Mouse (Mus musculus) forebrain, embryonic 10.5 days (tissue): Measurements from ENCODE around the gene Olfr62. TPM values are rescaled to one million over a fixed set of nuclear protein-coding genes. Genes with fewer than 3 reads are reported as not detected.

Source experiments
- DNase-seq: peaks from one replicate; pipeline ENCODE4 v3.0.0-alpha.2; 2017; ENCODE audit warnings: low spot score; ENCODE audit errors: extremely low spot score
- H3K27ac ChIP-seq: fragments of 300-500 bp; sonication (generic); 2 replicates; pipeline ENCODE4 v1.5.1; 2016; ENCODE audit warnings: mild to moderate bottlenecking
- H3K27me3 ChIP-seq: fragments of 300-500 bp; sonication (generic); 2 replicates; pipeline ENCODE4 v1.6.1; 2016; ENCODE audit warnings: mild to moderate bottlenecking; ENCODE audit not compliant: poor library complexity, severe bottlenecking
- H3K36me3 ChIP-seq: fragments of 300-500 bp; sonication (generic); replicated peaks from 2 replicates; pipeline ENCODE4 v1.6.1; 2016; ENCODE audit warnings: mild to moderate bottlenecking, moderate library complexity
- H3K4me1 ChIP-seq: fragments of 300-500 bp; sonication (generic); 2 replicates; pipeline ENCODE4 v1.6.1; 2016
- H3K4me3 ChIP-seq: fragments of 300-500 bp; sonication (generic); 2 replicates; pipeline ENCODE4 v1.5.1; 2016; ENCODE audit warnings: mild to moderate bottlenecking, moderate library complexity
- H3K9me3 ChIP-seq: fragments of 300-500 bp; sonication (generic); 2 replicates; pipeline ENCODE4 v1.6.1; 2016; ENCODE audit warnings: mild to moderate bottlenecking, moderate library complexity
- WGBS: fragments of 180-500 bp; shearing (Covaris S2); methylation state at CpG from one replicate; pipeline ENCODE4 v1.1.7; 2016; 5-methylcytosine and 5-hydroxymethylcytosine counted together
- polyA plus RNA-seq: library from polyadenylated mRNA; unstranded; fragments of >200 nt; fragmentation: Nextera tagmentation; extraction: Ambion mirVana; gene quantifications from 2 replicates; pipeline ENCODE4 v1.2.1, GENCODE M21; 2016

Gene Olfr62
- polyA plus RNA-seq, 1 experiment from 2014 or later = not detected

- DNase-seq = no peak
- no peak overlapping the region for H3K4me3 ChIP-seq
- H3K9me3 ChIP-seq = no peaks in the 10 kb centered on the region
- WGBS = 61% methylated on average over 2 of the region's 2 CpGs
- H3K4me1 ChIP-seq = peaks cover 20% of the 10 kb centered on the region
- peaks cover 4% of the 10 kb centered on the region; the same call in 1 of the 2 replicates for H3K27me3 ChIP-seq
- H3K27ac ChIP-seq = no peak overlapping the region
- no peaks in the 10 kb centered on the region for H3K36me3 ChIP-seq
Observed at GRCm38 (mm10) chr4:118693812-118694211, 35.1 kb downstream of the Olfr62 start.

- H3K36me3 ChIP-seq = no peaks in the 10 kb centered on the region
- no peak within 1 kb of the TSS for H3K4me3 ChIP-seq
- H3K4me1 ChIP-seq = no peaks in the 10 kb centered on the region
- WGBS = 84% methylated on average over 3 of the region's 3 CpGs
- no peak for DNase-seq
- H3K27me3 ChIP-seq = no peaks in the 10 kb centered on the region
- no peak within 1 kb of the TSS for H3K27ac ChIP-seq
- no peaks in the 10 kb centered on the region for H3K9me3 ChIP-seq
Observed at GRCm38 (mm10) chr4:118703223-118703622, 44.5 kb downstream of the Olfr62 start, which contains the start of gene Olfr1341. Gene Olfr1341 (plus strand): TSS chr4:118703523.

DNA sequence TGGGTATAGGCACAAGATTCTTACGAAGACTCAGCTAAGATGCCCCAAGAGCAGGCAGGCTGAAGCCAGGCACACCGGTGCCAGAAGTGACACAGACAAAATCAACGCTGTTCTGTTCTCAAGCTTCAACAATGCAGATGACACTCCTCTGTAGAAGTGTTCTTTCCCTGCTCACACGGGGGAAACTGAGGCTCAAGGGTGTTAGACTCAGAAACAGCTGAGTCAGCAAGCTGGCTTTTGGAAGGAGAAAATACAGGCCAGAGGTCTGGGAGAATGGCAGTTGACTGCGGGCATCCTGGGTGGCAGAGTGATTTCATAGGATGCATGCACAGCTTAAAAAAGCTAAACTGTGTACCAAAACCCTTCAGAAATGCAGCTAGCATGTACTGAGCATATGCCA, 49.3 kb downstream of the Olfr62 start:
- Histone ChIP-seq H3K9me3 (no peaks in the 10 kb centered on the region), H3K27me3 (no peaks in the 10 kb centered on the region), H3K4me1 (no peaks in the 10 kb centered on the region; the same call in 1 of the 2 replicates), H3K4me3 (no peak overlapping the region), H3K27ac (no peak overlapping the region), H3K36me3 (no peaks in the 10 kb centered on the region)
- no peak for DNase-seq
- WGBS = 81% methylated on average over 5 of the region's 5 CpGs

- no peaks in the 10 kb centered on the region for H3K9me3 ChIP-seq
- no peak overlapping the region for H3K4me3 ChIP-seq
- DNase-seq = no peak
- H3K27me3 ChIP-seq = no peaks in the 10 kb centered on the region
- H3K27ac ChIP-seq = no peak overlapping the region
- H3K36me3 ChIP-seq = no peaks in the 10 kb centered on the region
- H3K4me1 ChIP-seq = no peaks in the 10 kb centered on the region; the same call in 1 of the 2 replicates
- 35% methylated on average over 1 of the region's 1 CpGs for WGBS
Observed at GRCm38 (mm10) chr4:118711656-118712055, 52.9 kb downstream of the Olfr62 start.

Other genes starting within 250 kb of the Olfr62 start
- gene Szt2, start 249.7 kb upstream of the Olfr62 start, polyA plus RNA-seq = 8.7 and 9.7 TPM in 2 replicates
- 171 and 178 TPM in 2 replicates for gene Med8, start 249.6 kb upstream of the Olfr62 start, polyA plus RNA-seq
- 42.8 and 45.5 TPM in 2 replicates for gene Elovl1, start 230.9 kb upstream of the Olfr62 start, polyA plus RNA-seq
- 446 and 451 TPM in 2 replicates for gene Cdc20, start 221.6 kb upstream of the Olfr62 start, polyA plus RNA-seq
- gene Mpl, start 201.4 kb upstream of the Olfr62 start, polyA plus RNA-seq = 0.79 and 2.0 TPM in 2 replicates
- 12.8 and 13.6 TPM in 2 replicates for gene Tie1, start 168.9 kb upstream of the Olfr62 start, polyA plus RNA-seq
- gene 2610528J11Rik, start 132.0 kb upstream of the Olfr62 start, polyA plus RNA-seq = 1.1 and 2.1 TPM in 2 replicates
- gene Tmem125, start 114.9 kb upstream of the Olfr62 start, polyA plus RNA-seq = 0.68 and 0.76 TPM in 2 replicates
- 0.73 and 0.94 TPM in 2 replicates for gene Cfap57, start 38.2 kb upstream of the Olfr62 start, polyA plus RNA-seq
- gene Ebna1bp2, start 38.2 kb upstream of the Olfr62 start, polyA plus RNA-seq = 210 and 221 TPM in 2 replicates
- not detected in 2 replicates for gene Olfr1342, start 33.8 kb downstream of the Olfr62 start, polyA plus RNA-seq
- gene Olfr1341, start 44.6 kb downstream of the Olfr62 start, polyA plus RNA-seq = not detected in 2 replicates
- not detected in 2 replicates for gene Olfr1340, start 61.2 kb downstream of the Olfr62 start, polyA plus RNA-seq
- gene Olfr1339, start 73.2 kb downstream of the Olfr62 start, polyA plus RNA-seq = not detected in 2 replicates
- gene Olfr1338, start 99.8 kb downstream of the Olfr62 start, polyA plus RNA-seq = not detected in 2 replicates
- not detected in 2 replicates for gene Olfr1337, start 123.6 kb downstream of the Olfr62 start, polyA plus RNA-seq
- not detected in 2 replicates for gene Olfr1335, start 151.0 kb downstream of the Olfr62 start, polyA plus RNA-seq
- not detected in 2 replicates for gene Olfr1333, start 177.3 kb downstream of the Olfr62 start, polyA plus RNA-seq
- not detected in 2 replicates for gene Olfr1331, start 205.7 kb downstream of the Olfr62 start, polyA plus RNA-seq
- not detected in 2 replicates for gene Olfr1330, start 229.6 kb downstream of the Olfr62 start, polyA plus RNA-seq